Mouse (Mus musculus) lung, embryonic 16.5 days (tissue): ENCODE data around the gene Fez1. TPM values are rescaled to one million over a fixed set of nuclear protein-coding genes. Genes with fewer than 3 reads are reported as not detected.

Experiments
- polyA plus RNA-seq: library from polyadenylated mRNA; unstranded; fragments of >200 nt; fragmentation: Nextera tagmentation; extraction: Ambion mirVana; gene quantifications from 2 replicates; pipeline ENCODE4 v1.2.1, GENCODE M21; 2015

The Fez1 gene
- polyA plus RNA-seq, 1 experiment from 2014 or later: 3.5 TPM

Other genes with a start within 250 kb of the Fez1 start
- gene Gm17689, start 239.2 kb upstream of the Fez1 start, polyA plus RNA-seq: not detected in 2 replicates
- gene A630095E13Rik, start 178.5 kb upstream of the Fez1 start, polyA plus RNA-seq: not detected in 2 replicates
- gene Acrv1, start 128.6 kb upstream of the Fez1 start, polyA plus RNA-seq: not detected in 2 replicates
- gene Chek1, start 94.8 kb upstream of the Fez1 start, polyA plus RNA-seq: 28.8 and 35.3 TPM in 2 replicates
- 255 and 287 TPM in 2 replicates for gene Stt3a, start 54.2 kb upstream of the Fez1 start, polyA plus RNA-seq
- gene Ei24, start 24.5 kb upstream of the Fez1 start, polyA plus RNA-seq: 98.9 and 101 TPM in 2 replicates